Mouse (Mus musculus) colon, adult 2 months (tissue): ENCODE measurements around the gene Chka. TPM values are rescaled to one million over a fixed set of nuclear protein-coding genes. Genes with fewer than 3 reads are reported as not detected.

Experiments
- polyA plus RNA-seq: library from polyadenylated mRNA; depleted of rRNA; stranded (reverse); fragments of >200 nt; gene quantifications from 2 replicates; pipeline ENCODE4 v1.2.3, GENCODE M21; 2012; rRNA removed

Chka gene
- polyA plus RNA-seq: 35.3 and 37.1 TPM in 2 replicates

GRCm38 (mm10) chr19:3851502-3851962 is at the start of gene Chka:
Chka (plus strand) TSS chr19:3851773.

DNA sequence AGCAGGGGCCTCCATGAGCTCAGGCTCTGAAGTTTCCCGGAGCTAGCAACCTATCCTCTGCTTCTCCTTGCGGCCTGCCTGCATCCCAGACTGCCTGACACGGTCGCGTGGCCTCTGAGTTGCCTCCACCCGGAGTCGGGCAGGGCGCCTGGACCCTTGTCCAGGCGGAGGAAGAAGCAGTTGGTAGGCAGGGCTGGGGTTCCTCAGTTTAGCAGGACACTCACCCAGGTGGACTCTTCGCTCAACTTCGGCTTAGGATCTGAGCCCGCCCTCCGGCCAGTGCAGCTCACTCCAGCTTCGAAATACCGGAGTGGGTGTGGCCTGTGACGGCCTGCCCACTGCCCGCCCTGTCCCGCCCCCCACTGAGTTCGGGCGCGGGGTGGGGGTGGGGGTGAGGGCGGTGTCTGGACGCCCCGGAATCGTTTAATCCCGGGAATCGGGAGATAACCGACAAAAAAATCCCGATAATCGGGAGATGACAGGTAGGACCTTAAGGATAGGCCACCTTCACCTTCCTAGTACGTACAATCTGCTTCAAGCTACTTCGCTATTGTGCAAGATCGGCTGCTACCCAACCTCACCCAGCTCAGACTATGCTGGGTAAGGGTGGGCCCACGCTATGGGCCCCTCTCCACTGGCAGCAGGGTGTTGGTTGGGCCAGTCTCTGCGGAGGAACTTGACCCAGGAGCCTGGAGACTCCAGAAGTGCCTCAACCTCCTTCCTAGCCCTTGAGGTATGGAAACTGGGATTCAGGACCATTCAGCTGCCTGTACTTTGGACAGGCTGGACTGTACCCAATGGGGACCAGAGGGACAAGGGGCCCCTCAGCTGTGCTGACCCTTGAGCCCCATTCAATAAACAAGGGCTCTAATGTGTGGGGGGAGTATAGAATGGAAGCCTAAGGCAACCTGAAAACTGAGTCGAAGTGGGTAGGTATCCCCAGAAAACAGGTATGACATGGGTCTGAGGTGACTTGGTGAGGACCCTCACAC is 55.5 kb downstream of the Chka start, which contains the start of gene Tcirg1:
Gene Tcirg1, minus strand, starts transcription at position 339 of the 992 bp plus-strand sequence.

DNA sequence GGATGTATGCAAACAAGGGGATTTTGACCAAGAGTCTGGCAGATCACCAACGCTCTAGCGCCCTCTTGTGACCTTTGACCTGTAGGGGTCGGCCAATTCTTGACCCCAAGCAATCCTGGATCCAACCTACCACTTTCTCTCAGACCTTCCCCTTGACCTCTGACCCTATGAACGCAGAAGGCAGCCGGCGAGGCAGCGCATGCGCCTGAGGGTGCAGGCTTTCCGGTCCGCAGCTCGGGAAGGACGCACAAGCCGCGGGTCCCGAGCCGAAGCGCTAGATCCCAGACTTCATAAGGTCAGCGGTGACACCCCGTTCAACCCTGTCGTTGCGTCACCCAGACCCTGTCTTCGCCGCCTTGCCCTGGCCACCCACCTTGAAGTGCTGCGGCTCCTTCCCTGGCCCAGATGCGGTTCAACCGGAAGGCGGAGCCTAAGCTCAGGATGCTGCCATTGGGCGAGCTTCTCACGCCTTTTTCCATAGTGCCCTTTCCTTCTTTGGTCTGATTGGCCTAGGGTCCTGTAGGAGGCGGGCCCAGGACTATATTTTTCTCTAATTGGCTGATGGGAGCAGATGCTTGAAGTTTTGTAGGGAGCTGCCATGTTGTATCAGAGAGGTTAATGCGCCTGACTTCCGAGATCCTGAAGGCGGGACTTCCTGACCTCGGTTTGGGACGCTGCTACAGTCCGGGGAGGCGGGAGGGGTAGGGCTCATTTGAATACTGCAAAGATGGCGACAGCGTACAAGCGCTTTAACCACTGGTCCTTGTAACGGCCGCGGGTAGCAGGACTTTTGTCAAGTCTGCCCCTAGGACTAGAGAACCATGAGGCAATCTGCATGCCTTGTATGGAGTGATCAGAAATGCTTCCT is 61.0 kb downstream of the Chka start, which contains the start of gene Ndufs8:
Gene Ndufs8, minus strand, starts transcription at position 438 of the 868 bp plus-strand sequence.

GRCm38 (mm10) chr19:3929211-3929941 is 77.8 kb downstream of the Chka start, which contains the start of gene Aldh3b1:
Aldh3b1 (minus strand) TSS chr19:3929808.

GRCm38 (mm10) chr19:3935032-3935895 is 83.7 kb downstream of the Chka start, which contains the start of gene Unc93b1:
Unc93b1 (plus strand) TSS chr19:3935186.

Other genes starting within 250 kb of the Chka start
- gene Lrp5, start 165.2 kb upstream of the Chka start, polyA plus RNA-seq: 50.9 and 68.6 TPM in 2 replicates
- 62.2 and 67.7 TPM in 2 replicates for gene 1810055G02Rik, start 143.5 kb upstream of the Chka start, polyA plus RNA-seq
- 12.8 and 13.2 TPM in 2 replicates for gene Kmt5b, start 84.4 kb upstream of the Chka start, polyA plus RNA-seq
- gene Tcirg1, start 55.4 kb downstream of the Chka start, polyA plus RNA-seq: 146 and 188 TPM in 2 replicates
- 279 and 336 TPM in 2 replicates for gene Ndufs8, start 61.0 kb downstream of the Chka start, polyA plus RNA-seq
- gene Aldh3b1, start 78.0 kb downstream of the Chka start, polyA plus RNA-seq: 14.9 and 17.0 TPM in 2 replicates
- gene Unc93b1, start 83.4 kb downstream of the Chka start, polyA plus RNA-seq: 160 and 202 TPM in 2 replicates
- gene Aldh3b3, start 106.9 kb downstream of the Chka start, polyA plus RNA-seq: 0.15 and 0.35 TPM in 2 replicates
- 14.5 and 14.7 TPM in 2 replicates for gene Aldh3b2, start 120.6 kb downstream of the Chka start, polyA plus RNA-seq
- 55.2 and 55.9 TPM in 2 replicates for gene Acy3, start 134.8 kb downstream of the Chka start, polyA plus RNA-seq
- not detected in 2 replicates for gene Tbx10, start 141.0 kb downstream of the Chka start, polyA plus RNA-seq
- 18.7 and 25.7 TPM in 2 replicates for gene Nudt8, start 148.8 kb downstream of the Chka start, polyA plus RNA-seq
- gene Gm49405, start 148.9 kb downstream of the Chka start, polyA plus RNA-seq: 2.1 and 2.5 TPM in 2 replicates
- 10.8 and 11.5 TPM in 2 replicates for gene Doc2g, start 151.5 kb downstream of the Chka start, polyA plus RNA-seq
- 185 and 192 TPM in 2 replicates for gene Ndufv1, start 161.0 kb downstream of the Chka start, polyA plus RNA-seq
- gene Gstp1, start 186.2 kb downstream of the Chka start, polyA plus RNA-seq: 871 and 970 TPM in 2 replicates
- 192 and 247 TPM in 2 replicates for gene Gstp2, start 194.2 kb downstream of the Chka start, polyA plus RNA-seq
- gene Gstp3, start 207.8 kb downstream of the Chka start, polyA plus RNA-seq: 8.4 and 8.5 TPM in 2 replicates
- 2.5 TPM in 1 of 2 replicates, not detected in the other for gene Cabp2, start 229.8 kb downstream of the Chka start, polyA plus RNA-seq
- 321 and 393 TPM in 2 replicates for gene Cdk2ap2, start 245.4 kb downstream of the Chka start, polyA plus RNA-seq
- 133 and 136 TPM in 2 replicates for gene Pitpnm1, start 248.2 kb downstream of the Chka start, polyA plus RNA-seq